Mouse (Mus musculus): ENCODE results near the gene Tspo.

The Tspo gene

DNA sequence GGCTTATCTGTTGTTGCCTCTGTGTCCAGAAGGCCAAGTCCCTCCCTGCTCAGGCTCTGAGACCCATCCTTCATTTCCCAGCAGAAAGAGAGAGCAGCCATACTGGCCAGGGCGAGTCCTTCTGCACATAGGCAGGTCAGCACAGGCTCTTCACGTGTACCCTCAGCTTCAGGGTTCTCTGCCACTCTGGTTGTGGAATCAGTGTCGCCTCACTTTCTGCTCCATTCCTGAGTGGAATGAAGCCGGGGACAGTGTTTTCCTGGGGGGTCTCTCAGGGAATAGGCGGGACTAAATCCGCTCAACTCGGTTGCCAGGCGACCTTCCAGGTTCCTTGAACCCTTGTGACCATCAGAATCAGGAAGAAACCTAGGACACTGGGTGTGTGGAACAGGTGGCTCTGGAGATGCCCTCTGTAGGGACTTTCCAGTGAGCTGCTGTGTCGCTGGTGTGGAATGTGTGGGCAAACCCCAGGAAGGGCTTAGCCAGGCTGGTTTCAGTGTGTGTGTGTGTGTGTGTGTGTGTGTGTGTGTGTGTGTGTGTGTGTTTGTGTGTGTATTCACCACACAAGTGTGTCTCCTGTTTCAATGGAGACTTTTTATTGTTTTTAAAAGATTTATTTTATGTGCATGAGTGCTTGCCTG, 21.6 kb upstream of the Tspo start:
- DNase-seq (ENCODE audit: low spot score in 2 of 2): no peak

GRCm38 (mm10) chr15:83546029-83546428, 17.4 kb upstream of the Tspo start:
- no peak for DNase-seq (ENCODE audit: low spot score in 2 of 2)

GRCm38 (mm10) chr15:83547144-83547543, 16.2 kb upstream of the Tspo start:
- DNase-seq (ENCODE audit: low spot score in 2 of 2): no peak

- no peak for DNase-seq (ENCODE audit: low spot score in 2 of 2)
These were observed 13.3 kb upstream of the Tspo start for GRCm38 (mm10) chr15:83550137-83550536.

DNA sequence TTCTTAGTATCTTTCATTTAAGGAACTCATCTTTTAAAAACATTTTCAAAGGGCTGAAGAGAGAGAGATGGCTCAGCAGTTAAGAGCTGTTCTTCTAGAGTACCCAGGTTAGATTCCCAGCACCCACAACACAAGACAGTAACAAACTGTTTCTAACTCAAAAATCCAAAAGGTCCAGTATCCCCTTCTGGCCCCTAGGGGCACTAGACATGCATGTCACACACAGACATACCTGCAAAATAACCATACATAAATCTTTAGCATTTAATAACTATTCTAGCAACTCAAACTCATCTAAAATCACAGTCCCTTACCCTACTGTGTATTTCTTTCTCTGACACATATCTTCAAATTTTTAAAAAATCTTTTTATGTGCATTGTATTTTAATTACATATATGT, 9.6 kb upstream of the Tspo start:
- DNase-seq (ENCODE audit: low spot score in 2 of 2): no peak

GRCm38 (mm10) chr15:83555161-83555974, 8.0 kb upstream of the Tspo start:
- DNase-seq (ENCODE audit: low spot score in 2 of 2): peak; percentile 78 to 84

GRCm38 (mm10) chr15:83560941-83561477, 2.4 kb upstream of the Tspo start:
- DNase-seq (ENCODE audit: low spot score in 2 of 2): no peak

- peak; percentile 76 for DNase-seq (ENCODE audit: low spot score in 2 of 2)
These were observed 644 bp upstream of the Tspo start for GRCm38 (mm10) chr15:83562626-83563270.

DNA sequence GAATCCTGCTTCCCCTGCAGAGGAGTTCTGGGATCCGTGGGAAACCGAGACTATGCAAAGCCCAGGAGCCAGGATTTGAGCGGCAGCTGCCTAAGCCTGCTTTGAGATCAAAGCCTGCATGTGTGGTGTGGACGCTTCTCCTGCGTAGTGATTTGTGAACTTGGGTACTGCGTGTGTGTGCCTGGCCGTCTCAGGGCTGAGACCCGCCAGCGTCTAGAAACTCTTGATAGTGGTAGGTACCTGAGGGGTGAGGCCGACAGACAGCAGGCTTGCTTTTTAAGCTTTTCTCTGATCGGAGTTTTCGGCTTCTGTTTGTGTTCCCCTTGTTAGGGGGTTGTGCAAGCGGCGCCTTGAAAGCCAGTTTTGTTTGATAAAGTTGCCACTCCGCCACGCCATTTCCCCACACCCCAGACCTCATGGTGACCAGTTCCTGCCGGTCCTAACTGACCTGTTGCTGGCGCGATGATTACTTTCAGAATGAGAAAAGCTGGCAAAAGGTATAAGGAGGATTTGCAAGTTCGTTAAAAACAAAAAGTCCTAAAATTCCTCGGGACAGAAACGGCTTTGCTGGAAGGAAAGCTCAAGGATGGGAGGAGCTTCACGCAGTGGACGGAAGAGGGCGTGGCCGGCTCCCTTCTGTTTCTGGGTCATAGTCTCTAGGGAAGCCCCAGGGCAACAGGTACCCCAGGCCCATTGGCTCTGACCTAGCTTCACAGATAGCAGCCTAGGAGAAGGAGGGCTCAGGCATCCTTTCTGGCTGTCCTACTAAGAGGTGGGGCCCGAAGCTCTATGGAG, 662 bp downstream of the Tspo start:
- peak; percentile 27 to 43 for DNase-seq (ENCODE audit: low spot score in 2 of 2)

DNA sequence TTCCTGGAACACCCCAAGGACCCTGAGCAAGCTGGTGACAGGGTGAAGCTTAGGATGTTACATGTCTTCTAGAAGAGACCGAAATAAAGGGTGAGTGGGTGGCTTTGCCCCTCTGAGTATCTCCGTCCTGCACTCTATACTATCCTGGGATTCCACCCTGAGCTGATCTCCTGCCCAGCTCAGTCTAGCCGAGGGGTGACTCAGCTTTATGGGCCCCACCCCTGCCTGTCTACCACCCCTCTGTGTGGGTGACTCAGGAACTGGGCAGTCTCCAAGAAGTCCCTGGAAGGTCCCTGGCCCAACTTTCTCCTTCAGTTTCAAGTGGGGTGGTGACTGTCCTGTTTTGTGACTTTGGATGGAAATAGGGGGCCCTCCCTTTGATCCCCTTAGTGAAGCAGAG, 2.0 kb downstream of the Tspo start:
- DNase-seq (ENCODE audit: low spot score in 2 of 2): peak in 1 of 2 experiments; percentile 18

DNA sequence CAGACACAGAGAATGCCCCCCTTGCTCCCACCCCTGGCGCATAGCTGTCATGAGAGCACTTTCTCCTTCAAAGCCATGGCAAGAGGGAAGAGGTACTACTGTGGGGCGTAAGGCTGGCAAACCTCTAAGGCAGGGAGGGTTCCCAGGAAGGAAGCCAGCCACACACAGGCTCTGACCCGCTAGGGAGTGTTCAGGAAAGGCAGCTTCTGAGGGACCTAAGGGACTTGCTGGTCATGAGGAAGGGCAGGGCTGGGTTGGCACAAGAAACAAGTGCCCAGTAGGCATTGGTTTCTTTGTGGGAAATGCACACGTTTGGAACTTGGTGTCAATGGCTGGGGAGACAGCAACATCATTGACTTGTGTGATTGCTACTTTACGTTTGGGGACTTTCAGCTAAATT, 2.6 kb downstream of the Tspo start:
- DNase-seq (ENCODE audit: low spot score in 2 of 2): no peak

DNA sequence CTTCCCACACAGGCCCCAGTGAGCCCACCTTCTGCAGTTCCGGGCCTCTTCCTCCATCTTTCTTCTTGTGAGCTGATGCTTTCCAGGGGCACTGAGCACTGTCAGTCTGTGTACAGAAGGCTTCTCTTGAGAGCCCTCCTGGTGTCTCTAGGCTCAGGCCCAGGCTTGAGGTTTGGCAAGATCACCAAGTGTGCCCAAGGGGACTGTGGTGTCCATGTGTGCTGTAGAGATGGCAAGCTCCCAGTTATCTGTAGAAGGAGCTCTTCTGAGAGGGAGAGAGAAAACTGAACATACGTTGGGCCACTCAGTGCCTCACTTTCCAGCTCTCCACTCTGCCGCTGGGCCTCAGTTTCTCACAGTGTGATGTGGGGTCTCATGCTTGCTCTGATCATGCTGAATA, 4.3 kb downstream of the Tspo start:
- no peak for DNase-seq (ENCODE audit: low spot score in 2 of 2)

DNA sequence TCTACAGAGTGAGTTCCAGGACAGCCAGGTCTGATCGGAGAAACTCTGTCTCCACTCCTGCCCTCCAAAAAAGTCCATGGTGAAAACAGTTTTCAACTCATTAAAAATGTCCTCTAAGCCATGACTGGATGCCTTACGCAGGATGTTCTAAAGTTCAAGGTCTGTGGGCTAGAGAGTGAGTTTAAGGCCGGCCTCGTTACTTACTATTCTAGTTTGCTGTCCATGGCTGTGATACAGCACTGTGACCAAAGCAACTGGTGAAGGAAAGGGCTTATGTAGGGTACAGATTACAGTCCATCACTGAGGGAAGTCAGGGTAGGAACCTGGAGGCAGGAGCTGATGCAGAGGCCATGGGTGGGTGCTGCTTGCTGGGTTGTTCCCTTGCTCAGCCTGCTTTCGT, 5.2 kb downstream of the Tspo start:
- DNase-seq (ENCODE audit: low spot score in 2 of 2): no peak

GRCm38 (mm10) chr15:83569682-83570081, 6.3 kb downstream of the Tspo start:
- no peak for DNase-seq (ENCODE audit: low spot score in 2 of 2)

DNA sequence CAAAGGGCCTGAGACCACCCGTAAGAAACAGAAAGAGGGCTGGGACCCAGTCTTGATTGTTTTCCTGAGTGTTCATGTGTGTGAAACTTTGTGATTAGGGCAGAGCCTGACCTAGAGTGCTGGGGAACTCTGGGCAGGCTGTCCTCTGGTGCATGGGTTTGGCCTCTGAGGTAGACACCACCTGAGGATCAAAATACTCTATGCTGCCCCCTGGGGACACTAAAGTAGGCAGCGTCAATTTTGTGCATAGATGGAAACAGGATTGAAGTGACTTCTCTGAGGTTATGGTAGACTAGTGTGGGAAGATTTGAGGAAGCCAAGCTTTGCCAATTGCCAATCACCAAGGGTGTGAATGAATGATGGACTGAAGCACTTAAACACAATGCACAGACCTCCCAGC, 7.2 kb downstream of the Tspo start:
- no peak for DNase-seq (ENCODE audit: low spot score in 2 of 2)

- DNase-seq (ENCODE audit: low spot score in 2 of 2): no peak
These were observed 8.2 kb downstream of the Tspo start for GRCm38 (mm10) chr15:83571636-83572035.

GRCm38 (mm10) chr15:83572132-83572531, 8.7 kb downstream of the Tspo start:
- DNase-seq (ENCODE audit: low spot score in 2 of 2): no peak

GRCm38 (mm10) chr15:83573606-83574005, 10.2 kb downstream of the Tspo start:
- no peak for DNase-seq (ENCODE audit: low spot score in 2 of 2)

GRCm38 (mm10) chr15:83574731-83575351, 11.4 kb downstream of the Tspo start:
- no peak for DNase-seq (ENCODE audit: low spot score in 2 of 2)

DNA sequence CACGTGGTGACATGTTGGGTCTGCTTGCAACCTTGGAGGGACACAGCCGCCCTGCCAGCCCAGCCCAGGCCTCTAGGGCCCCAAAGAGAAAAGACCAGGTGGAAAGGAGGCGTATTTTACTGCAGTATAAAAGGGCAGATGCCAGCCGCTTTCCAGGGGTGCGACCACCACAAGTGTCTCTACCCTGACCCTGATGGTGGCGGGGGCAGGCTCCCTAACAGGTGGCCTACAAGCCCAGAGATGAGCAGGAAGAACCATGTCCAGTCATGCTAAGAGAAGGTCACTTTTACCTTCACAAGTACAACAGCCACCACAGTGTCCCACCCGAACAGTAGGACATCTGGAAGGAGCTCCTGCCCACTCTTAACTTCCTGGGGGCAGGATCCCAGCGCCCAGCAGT, 12.2 kb downstream of the Tspo start:
- DNase-seq (ENCODE audit: low spot score in 2 of 2): no peak

DNA sequence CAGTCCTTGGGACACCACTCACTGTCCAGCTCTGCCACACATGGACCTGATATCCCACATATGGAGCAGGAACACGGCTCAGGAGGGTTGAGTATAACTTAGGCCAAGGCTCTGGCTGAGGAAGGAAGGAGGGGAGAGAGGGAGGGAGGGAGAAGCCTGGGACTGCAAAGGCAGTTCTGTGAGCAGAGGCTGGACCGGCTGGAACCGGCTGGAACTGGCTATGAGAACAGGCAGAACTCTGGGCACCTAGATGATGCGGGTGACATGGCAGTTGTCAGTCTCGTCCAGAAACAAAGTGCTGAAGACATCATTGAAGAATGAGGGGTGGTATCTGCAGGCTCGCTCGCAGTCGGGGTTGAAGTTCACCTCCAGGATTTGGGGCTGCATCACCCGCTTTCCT, 13.3 kb downstream of the Tspo start:
- no peak for DNase-seq (ENCODE audit: low spot score in 2 of 2)

Measured in natural killer cell, adult 2 months (primary cell).